Mouse (Mus musculus) urinary bladder, postnatal 14 days (tissue): ENCODE data around the gene Robo1.

ENCODE experiments used
- DNase-seq: peaks from one replicate; pipeline ENCODE4 v3.0.0; 2021; ENCODE audit warnings: low spot score

Gene Robo1

GRCm38 (mm10) chr16:73004601-73005000 lies 696.5 kb downstream of the Robo1 start:
- DNase-seq: no peak

- no peak for DNase-seq
Measured at GRCm38 (mm10) chr16:73005831-73006230, 697.7 kb downstream of the Robo1 start.

- no peak for DNase-seq
Measured at GRCm38 (mm10) chr16:73007434-73007833, 699.3 kb downstream of the Robo1 start.

GRCm38 (mm10) chr16:73011313-73011712 lies 703.2 kb downstream of the Robo1 start:
- no peak for DNase-seq

- DNase-seq: no peak
Measured at GRCm38 (mm10) chr16:73012926-73013325, 704.8 kb downstream of the Robo1 start.

- DNase-seq: no peak
Measured at GRCm38 (mm10) chr16:73014544-73014943, 706.4 kb downstream of the Robo1 start.

- DNase-seq: no peak
Measured at GRCm38 (mm10) chr16:73015976-73016375, 707.9 kb downstream of the Robo1 start.

- DNase-seq: no peak
Measured at GRCm38 (mm10) chr16:73016801-73017200, 708.7 kb downstream of the Robo1 start.

- no peak for DNase-seq
Measured at GRCm38 (mm10) chr16:73024326-73024725, 716.2 kb downstream of the Robo1 start.

- DNase-seq: no peak
Measured at GRCm38 (mm10) chr16:73027692-73028091, 719.6 kb downstream of the Robo1 start.

GRCm38 (mm10) chr16:73030999-73031398 lies 722.9 kb downstream of the Robo1 start:
- no peak for DNase-seq

- DNase-seq: no peak
Measured at GRCm38 (mm10) chr16:73035210-73035985, 727.3 kb downstream of the Robo1 start.

GRCm38 (mm10) chr16:73038552-73038951 lies 730.4 kb downstream of the Robo1 start:
- DNase-seq: no peak

- no peak for DNase-seq
Measured at GRCm38 (mm10) chr16:73062461-73062860, 754.4 kb downstream of the Robo1 start.

GRCm38 (mm10) chr16:73067782-73068181 lies 759.7 kb downstream of the Robo1 start:
- DNase-seq: no peak

GRCm38 (mm10) chr16:73072047-73072446 lies 763.9 kb downstream of the Robo1 start:
- DNase-seq: no peak

GRCm38 (mm10) chr16:73072883-73073282 lies 764.8 kb downstream of the Robo1 start:
- DNase-seq: no peak

GRCm38 (mm10) chr16:73082420-73082819 lies 774.3 kb downstream of the Robo1 start:
- DNase-seq: no peak

GRCm38 (mm10) chr16:73083077-73083476 lies 775.0 kb downstream of the Robo1 start:
- DNase-seq: no peak
